Mouse (Mus musculus): ENCODE measurements around the gene Lepr. TPM values are rescaled to one million over a fixed set of nuclear protein-coding genes. Genes with fewer than 3 reads are reported as not detected.

Gene Lepr
- polyA plus RNA-seq (2015; fragmentation: Nextera tagmentation; extraction: Ambion mirVana) = 8.8 and 9.6 TPM in 2 replicates

DNA sequence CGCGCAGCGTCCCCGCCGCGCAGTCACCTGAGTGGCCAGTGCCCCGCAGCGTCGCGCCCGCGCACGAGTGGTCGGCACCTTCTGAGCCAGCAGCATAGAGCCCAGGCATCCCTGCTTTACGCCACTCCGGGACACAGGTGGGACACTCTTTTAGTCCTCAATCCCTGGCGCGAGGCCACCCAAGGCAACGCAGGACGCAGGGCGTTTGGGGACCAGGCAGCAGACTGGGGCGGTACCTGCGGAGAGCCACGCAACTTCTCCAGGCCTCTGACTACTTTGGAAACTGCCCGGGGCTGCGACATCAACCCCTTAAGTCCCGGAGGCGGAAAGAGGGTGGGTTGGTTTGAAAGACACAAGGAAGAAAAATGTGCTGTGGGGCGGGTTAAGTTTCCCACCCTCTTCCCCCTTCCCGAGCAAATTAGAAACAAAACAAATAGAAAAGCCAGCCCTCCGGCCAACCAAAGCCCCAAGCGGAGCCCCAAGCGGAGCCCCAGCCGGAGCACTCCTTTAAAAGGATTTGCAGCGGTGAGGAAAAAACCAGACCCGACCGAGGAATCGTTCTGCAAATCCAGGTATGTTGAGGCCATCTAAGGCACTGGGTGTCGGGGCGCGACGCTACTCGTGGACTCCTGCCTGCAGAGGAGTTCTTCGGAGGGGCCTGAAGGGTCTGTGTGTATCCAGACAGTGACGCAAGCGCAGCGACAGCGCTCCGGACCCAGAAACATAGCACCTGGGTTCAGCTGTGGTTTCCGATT lies at the start of gene Lepr:
Gene Lepr (plus strand): TSS at position 38 of the 755 bp plus-strand sequence.
- Histone ChIP-seq H3K27me3 (peaks cover 19% of the 10 kb centered on the region), H3K36me3 (no peaks in the 10 kb centered on the region), H3K27ac (no peak within 1 kb of the TSS), H3K9ac (peak within 1 kb of the TSS; percentile 68), H3K9me3 (no peaks in the 10 kb centered on the region), H3K4me2 (replicated peaks) (peak within 1 kb of the TSS; percentile 97), H3K4me1 (peaks cover 16% of the 10 kb centered on the region), H3K4me3 (peak within 1 kb of the TSS; percentile 56)
- peak; percentile 61; the same call in 1 of the 2 replicates for ATAC-seq (ENCODE audit: low FRiP score, low read depth)
- WGBS = under 1% methylated on average over 50 of the region's 50 CpGs

- H3K9me3 ChIP-seq = peaks cover 6% of the 10 kb centered on the region; the same call in 1 of the 2 replicates
- no peak overlapping the region for H3K27ac ChIP-seq
- no peaks in the 10 kb centered on the region for H3K27me3 ChIP-seq
- H3K9ac ChIP-seq = no peak overlapping the region
- H3K4me2 ChIP-seq (replicated peaks) = no peak overlapping the region
- H3K4me3 ChIP-seq = no peak overlapping the region
- 66% methylated on average over 5 of the region's 5 CpGs for WGBS
- H3K36me3 ChIP-seq = no peaks in the 10 kb centered on the region
- no peaks in the 10 kb centered on the region for H3K4me1 ChIP-seq
- no peak for ATAC-seq (ENCODE audit: low FRiP score, low read depth)
Measured at GRCm38 (mm10) chr4:101669161-101669560, 48.0 kb upstream of the Lepr start.

DNA sequence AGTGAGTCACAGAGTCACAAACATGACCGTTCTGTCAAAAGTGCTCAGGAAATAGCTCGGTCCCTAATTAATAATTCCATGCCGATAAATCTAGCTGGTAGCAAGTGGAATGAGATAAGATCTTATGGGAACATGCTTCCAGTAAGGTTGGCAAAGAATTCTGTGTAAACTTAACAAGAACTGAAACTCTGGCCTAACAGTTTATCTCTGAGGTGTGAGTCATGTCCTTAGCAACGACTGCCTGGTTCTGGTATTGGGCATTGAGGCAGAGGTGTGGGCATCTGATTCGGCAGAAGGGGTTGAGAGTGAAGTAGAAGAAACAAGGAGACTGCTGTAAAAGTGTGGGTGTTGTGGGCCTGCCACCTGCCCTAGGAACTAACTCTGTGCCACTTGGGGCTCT lies 47.4 kb upstream of the Lepr start:
- Histone ChIP-seq H3K4me2 (replicated peaks) (no peak overlapping the region), H3K27ac (no peak overlapping the region), H3K36me3 (no peaks in the 10 kb centered on the region), H3K27me3 (no peaks in the 10 kb centered on the region), H3K9ac (no peak overlapping the region), H3K4me3 (no peak overlapping the region), H3K9me3 (peaks cover 6% of the 10 kb centered on the region; the same call in 1 of the 2 replicates), H3K4me1 (no peaks in the 10 kb centered on the region)
- ATAC-seq (ENCODE audit: low FRiP score, low read depth) = no peak
- 77% methylated on average over 5 of the region's 5 CpGs for WGBS

DNA sequence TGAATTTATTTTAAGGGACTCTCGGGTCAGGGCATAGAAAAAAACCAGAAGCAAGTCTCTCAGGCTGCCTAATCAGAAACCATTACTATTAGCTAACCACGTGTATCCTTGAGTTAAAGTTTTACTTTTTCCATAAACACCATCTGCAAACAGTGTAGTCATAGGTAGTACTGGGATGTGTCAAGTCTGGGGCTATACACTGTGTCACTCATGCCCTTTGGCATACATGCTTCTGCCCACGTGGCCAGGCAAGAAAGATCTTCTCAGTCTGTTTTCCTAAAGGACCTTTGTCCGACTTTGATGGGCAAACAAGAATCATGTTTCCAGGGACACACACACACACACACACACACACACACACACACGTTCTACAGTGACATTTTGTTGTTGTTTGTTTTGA lies 42.4 kb upstream of the Lepr start:
- Histone ChIP-seq H3K27ac (no peak overlapping the region), H3K4me2 (replicated peaks) (no peak overlapping the region), H3K27me3 (no peaks in the 10 kb centered on the region), H3K4me3 (no peak overlapping the region), H3K9ac (no peak overlapping the region), H3K9me3 (no peaks in the 10 kb centered on the region), H3K36me3 (no peaks in the 10 kb centered on the region), H3K4me1 (no peaks in the 10 kb centered on the region)
- ATAC-seq (ENCODE audit: low FRiP score, low read depth) = no peak
- WGBS = 67% methylated on average over 5 of the region's 5 CpGs

GRCm38 (mm10) chr4:101675726-101676125 lies 41.5 kb upstream of the Lepr start:
- Histone ChIP-seq H3K9me3 (no peaks in the 10 kb centered on the region), H3K4me2 (replicated peaks) (no peak overlapping the region), H3K9ac (no peak overlapping the region), H3K4me1 (no peaks in the 10 kb centered on the region), H3K36me3 (no peaks in the 10 kb centered on the region), H3K27ac (no peak overlapping the region), H3K4me3 (no peak overlapping the region), H3K27me3 (no peaks in the 10 kb centered on the region)
- no peak for ATAC-seq (ENCODE audit: low FRiP score, low read depth)
- WGBS = 53% methylated on average over 4 of the region's 4 CpGs

DNA sequence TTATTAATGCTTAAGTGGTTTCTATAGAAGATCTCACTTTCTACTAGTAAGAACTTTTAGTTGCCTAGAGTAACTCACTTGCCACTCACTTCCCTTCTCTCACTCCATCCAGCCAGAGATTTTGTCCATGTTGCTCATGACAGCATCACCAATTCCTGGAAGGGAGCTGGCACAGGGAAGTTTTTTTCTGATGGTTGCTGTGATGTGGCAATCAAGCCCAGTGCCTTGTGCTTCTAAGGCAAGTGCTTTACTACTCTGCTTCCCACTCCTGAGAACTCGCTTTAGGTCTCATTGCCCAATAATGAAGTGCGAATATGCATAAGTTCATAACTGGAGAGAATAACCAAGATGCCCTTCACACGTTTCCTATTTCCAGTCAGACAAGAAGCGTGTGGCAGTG lies 34.6 kb upstream of the Lepr start:
- no peaks in the 10 kb centered on the region for H3K4me1 ChIP-seq
- H3K4me3 ChIP-seq = no peak overlapping the region
- H3K9ac ChIP-seq = no peak overlapping the region
- WGBS = 91% methylated on average over 4 of the region's 4 CpGs
- H3K36me3 ChIP-seq = no peaks in the 10 kb centered on the region
- H3K4me2 ChIP-seq (replicated peaks) = no peak overlapping the region
- no peak for ATAC-seq (ENCODE audit: low FRiP score, low read depth)
- no peak overlapping the region for H3K27ac ChIP-seq
- no peaks in the 10 kb centered on the region for H3K9me3 ChIP-seq
- no peaks in the 10 kb centered on the region for H3K27me3 ChIP-seq

DNA sequence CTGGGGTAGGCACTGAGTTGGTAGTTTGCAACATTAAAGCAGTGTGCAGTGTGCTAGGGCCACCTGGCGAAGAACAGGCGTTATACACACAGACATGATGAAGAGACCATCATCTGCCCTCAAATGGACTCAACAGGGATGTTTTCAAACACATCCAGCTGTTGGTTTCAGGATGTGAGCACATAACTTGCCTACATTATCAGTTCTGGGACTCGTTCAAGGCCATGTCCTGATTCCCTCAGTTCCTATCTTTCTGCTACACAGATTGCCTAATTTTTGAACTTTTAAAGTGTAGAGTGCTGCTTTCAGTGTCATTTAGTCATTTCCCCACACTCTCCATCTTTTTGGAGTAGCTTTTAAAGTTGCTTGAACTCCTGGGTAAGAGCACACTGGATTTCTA lies 34.1 kb upstream of the Lepr start:
- Histone ChIP-seq H3K9ac (no peak overlapping the region), H3K27ac (no peak overlapping the region), H3K9me3 (no peaks in the 10 kb centered on the region), H3K36me3 (no peaks in the 10 kb centered on the region), H3K4me1 (no peaks in the 10 kb centered on the region), H3K4me2 (replicated peaks) (no peak overlapping the region), H3K4me3 (no peak overlapping the region), H3K27me3 (no peaks in the 10 kb centered on the region)
- 80% methylated on average over 3 of the region's 3 CpGs for WGBS
- ATAC-seq (ENCODE audit: low FRiP score, low read depth) = no peak

DNA sequence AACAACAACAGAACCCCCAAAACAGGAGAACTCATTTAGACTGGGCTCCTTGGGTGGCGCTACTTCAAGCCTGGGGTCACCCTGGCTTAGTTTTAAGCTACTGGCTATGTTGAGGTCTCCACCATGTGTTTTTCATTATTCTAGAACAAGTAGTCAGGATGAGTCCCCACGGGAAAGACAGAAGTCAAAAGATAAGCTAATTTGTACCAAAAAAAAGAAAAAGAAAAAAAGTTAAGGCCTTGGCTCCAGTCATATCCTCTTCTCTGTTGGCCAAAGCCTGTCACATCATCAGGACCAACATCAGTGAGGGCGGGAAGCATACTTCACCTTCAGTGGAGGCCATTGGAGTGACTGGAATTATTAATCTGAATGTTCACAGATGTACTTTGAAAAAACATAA lies 32.4 kb upstream of the Lepr start:
- no peak for ATAC-seq (ENCODE audit: low FRiP score, low read depth)
- WGBS = 60% methylated on average over 3 of the region's 3 CpGs
- no peak overlapping the region for H3K4me3 ChIP-seq

GRCm38 (mm10) chr4:101686227-101686810 lies 30.9 kb upstream of the Lepr start:
- Histone ChIP-seq H3K27ac (no peak overlapping the region), H3K4me3 (no peak overlapping the region), H3K27me3 (no peaks in the 10 kb centered on the region), H3K4me1 (no peaks in the 10 kb centered on the region), H3K36me3 (no peaks in the 10 kb centered on the region), H3K9ac (no peak overlapping the region), H3K4me2 (replicated peaks) (no peak overlapping the region), H3K9me3 (no peaks in the 10 kb centered on the region)
- no peak for ATAC-seq (ENCODE audit: low FRiP score, low read depth)
- 82% methylated on average over 13 of the region's 13 CpGs for WGBS

More for the DNA sequence above, 32.4 kb upstream of the Lepr start:
- H3K27me3 ChIP-seq = no peaks in the 10 kb centered on the region
- no peaks in the 10 kb centered on the region for H3K36me3 ChIP-seq
- no peak overlapping the region for H3K4me2 ChIP-seq (replicated peaks)
- H3K27ac ChIP-seq = no peak overlapping the region
- no peaks in the 10 kb centered on the region for H3K4me1 ChIP-seq
- no peaks in the 10 kb centered on the region for H3K9me3 ChIP-seq
- H3K9ac ChIP-seq = no peak overlapping the region

GRCm38 (mm10) chr4:101689241-101689640 lies 28.0 kb upstream of the Lepr start:
- no peak for ATAC-seq (ENCODE audit: low FRiP score, low read depth)
- no peaks in the 10 kb centered on the region for H3K27me3 ChIP-seq
- H3K36me3 ChIP-seq = no peaks in the 10 kb centered on the region
- 69% methylated on average over 4 of the region's 4 CpGs for WGBS
- H3K4me3 ChIP-seq = no peak overlapping the region
- H3K4me2 ChIP-seq (replicated peaks) = no peak overlapping the region
- no peaks in the 10 kb centered on the region for H3K4me1 ChIP-seq
- no peak overlapping the region; the same call in 1 of the 2 replicates for H3K27ac ChIP-seq
- no peaks in the 10 kb centered on the region for H3K9me3 ChIP-seq
- no peak overlapping the region for H3K9ac ChIP-seq

- H3K27ac ChIP-seq = no peak overlapping the region
- no peak overlapping the region for H3K9ac ChIP-seq
- H3K36me3 ChIP-seq = no peaks in the 10 kb centered on the region
- H3K4me1 ChIP-seq = no peaks in the 10 kb centered on the region
- no peaks in the 10 kb centered on the region for H3K27me3 ChIP-seq
- no peak overlapping the region for H3K4me3 ChIP-seq
- H3K4me2 ChIP-seq (replicated peaks) = no peak overlapping the region
- no peaks in the 10 kb centered on the region for H3K9me3 ChIP-seq
- no peak for ATAC-seq (ENCODE audit: low FRiP score, low read depth)
- WGBS = 65% methylated on average over 5 of the region's 5 CpGs
Measured at GRCm38 (mm10) chr4:101689645-101690044, 27.6 kb upstream of the Lepr start.

DNA sequence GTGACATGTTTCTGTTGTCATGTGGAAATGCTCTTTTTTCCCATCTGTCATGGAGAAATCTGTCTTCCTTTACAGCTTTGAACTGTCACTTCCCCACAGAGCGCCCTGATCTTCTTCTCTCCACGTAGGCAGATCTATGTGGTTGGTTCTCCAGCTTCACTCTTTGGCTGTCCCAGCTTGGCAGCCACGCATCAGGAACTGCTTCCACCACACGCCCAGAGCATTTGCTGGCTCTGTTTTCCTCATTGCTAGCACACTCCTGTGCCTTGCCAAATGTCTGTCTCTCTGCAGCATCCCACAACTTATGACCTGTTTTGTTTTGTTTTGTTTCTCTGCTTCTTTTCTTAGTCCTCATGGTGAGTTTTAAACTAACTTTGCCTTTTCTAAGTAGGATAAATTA lies 24.3 kb upstream of the Lepr start:
- ATAC-seq (ENCODE audit: low FRiP score, low read depth) = no peak
- Histone ChIP-seq H3K4me2 (replicated peaks) (no peak overlapping the region), H3K4me3 (no peak overlapping the region), H3K9ac (no peak overlapping the region), H3K36me3 (no peaks in the 10 kb centered on the region), H3K27ac (no peak overlapping the region), H3K9me3 (no peaks in the 10 kb centered on the region), H3K4me1 (no peaks in the 10 kb centered on the region), H3K27me3 (no peaks in the 10 kb centered on the region)
- WGBS = 83% methylated on average over 4 of the region's 4 CpGs

GRCm38 (mm10) chr4:101694529-101694928 lies 22.7 kb upstream of the Lepr start:
- Histone ChIP-seq H3K4me2 (replicated peaks) (no peak overlapping the region), H3K9ac (no peak overlapping the region), H3K36me3 (no peaks in the 10 kb centered on the region), H3K4me1 (no peaks in the 10 kb centered on the region), H3K4me3 (no peak overlapping the region), H3K9me3 (no peaks in the 10 kb centered on the region), H3K27ac (no peak overlapping the region), H3K27me3 (no peaks in the 10 kb centered on the region)
- no peak for ATAC-seq (ENCODE audit: low FRiP score, low read depth)
- WGBS = 74% methylated on average over 6 of the region's 6 CpGs

Measured in limb, embryonic 13.5 days (tissue).